Mouse (Mus musculus) B cell, adult (primary cell): ENCODE data around the gene Gm29276. TPM values are rescaled to one million over a fixed set of nuclear protein-coding genes. Genes with fewer than 3 reads are reported as not detected.

Experiments used
- total RNA-seq: library from RNA; stranded (reverse); gene quantifications from 4 replicates; pipeline ENCODE4 v1.2.4, GENCODE M21; 2023; ENCODE audit not compliant: inconsistent age

Gm29276 gene
- total RNA-seq: not detected in 4 replicates

DNA sequence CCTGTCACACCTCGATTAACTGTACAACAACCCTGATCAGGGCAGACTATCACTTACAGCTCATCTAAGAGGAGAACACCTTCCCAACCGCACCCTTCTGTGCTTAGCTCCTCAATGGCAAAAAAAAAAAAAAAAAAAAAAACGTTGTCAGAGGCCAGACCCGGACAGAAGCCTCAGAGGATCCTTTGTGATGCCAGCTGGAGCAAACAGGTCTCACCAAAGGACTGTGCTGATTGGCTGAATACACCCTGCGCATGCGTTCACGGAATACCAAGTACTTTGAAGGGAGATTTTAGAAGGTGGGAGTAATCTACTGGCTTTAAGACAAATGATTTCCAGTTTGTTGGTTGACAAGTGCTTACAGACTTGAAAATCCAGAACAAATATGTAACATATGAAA is at the start of gene Gm29276:
TSS of gene Gm29276 (minus strand) at position 101 of the 400 bp plus-strand sequence.

